Mouse (Mus musculus): ENCODE measurements around the gene Chd4.

DNA sequence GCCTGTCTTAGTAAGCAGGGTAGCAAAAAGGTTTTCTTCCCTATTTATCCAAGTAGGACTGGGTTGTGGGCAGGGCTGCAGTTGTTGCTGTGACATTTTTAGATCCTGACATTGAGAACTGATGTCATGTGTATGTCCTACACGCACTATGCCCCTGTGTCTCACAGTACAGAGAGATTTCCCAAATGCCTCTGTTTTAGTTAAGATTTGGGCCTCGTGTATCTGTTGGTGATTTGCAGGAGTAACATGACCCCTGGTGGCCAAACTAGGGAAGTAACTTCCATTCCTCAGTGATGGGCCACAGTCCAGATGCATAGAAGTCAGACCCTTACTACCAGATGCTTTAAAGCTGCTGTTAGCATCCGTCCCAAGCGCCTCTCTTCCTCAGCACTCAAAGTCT, 11.4 kb upstream of the Chd4 start:
- TF ChIP-seq CTCF (IDR thresholded peaks at IDR 0.05; ENCODE audit: low read depth, low read length) (no peak), POLR2A (IDR thresholded peaks at IDR 0.05; ENCODE audit: borderline replicate concordance, low read depth, low read length) (no peak)

Data from bone marrow macrophage, adult 2 months (primary cell).